Mouse (Mus musculus): ENCODE results near the gene Pnma3. TPM values are rescaled to one million over a fixed set of nuclear protein-coding genes. Genes with fewer than 3 reads are reported as not detected.
"Not testable (repeated sequence)": the region's sequence is repeated elsewhere in the genome, so short reads cannot be mapped to it uniquely, and the experiment has no call there.

Gene Pnma3
- polyA plus RNA-seq, 1 experiment from 2014 or later: not detected

- H3K9me3 ChIP-seq; H3K36me3 ChIP-seq; H3K4me3 ChIP-seq; H3K9ac ChIP-seq; ATAC-seq (ENCODE audit: extremely low read depth, insufficient number of reproducible peaks, low FRiP score, low TSS enrichment); H3K27ac ChIP-seq (replicated peaks); H3K27me3 ChIP-seq (replicated peaks); H3K4me1 ChIP-seq; H3K4me2 ChIP-seq: not testable (repeated sequence)
- WGBS: 75% methylated on average over 12 of the region's 13 CpGs
Observed at GRCm38 (mm10) chrX:73096941-73097508, 32.4 kb downstream of the Pnma3 start, which contains the start of gene Xlr3a. Gene Xlr3a, minus strand, starts transcription at chrX:73097095.

- not testable (repeated sequence) for H3K4me2 ChIP-seq; H3K4me1 ChIP-seq; H3K9me3 ChIP-seq; H3K27ac ChIP-seq (replicated peaks); H3K27me3 ChIP-seq (replicated peaks); H3K9ac ChIP-seq; ATAC-seq (ENCODE audit: extremely low read depth, insufficient number of reproducible peaks, low FRiP score, low TSS enrichment); H3K36me3 ChIP-seq; H3K4me3 ChIP-seq
- no CpG with 5 or more reads among the region's 7 CpGs for WGBS
Observed at GRCm38 (mm10) chrX:73116747-73117146, 52.2 kb downstream of the Pnma3 start, which contains the start of gene Gm14685. Gene Gm14685, plus strand, starts transcription at chrX:73117047.

Other genes with a start within 250 kb of the Pnma3 start
- 0.04 and 0.08 TPM in 2 replicates for gene Gabrq, start 239.6 kb upstream of the Pnma3 start, polyA plus RNA-seq (2015; fragmentation: Nextera tagmentation; extraction: Ambion mirVana)
- 48.3 and 52.2 TPM in 2 replicates for gene Cetn2, start 146.4 kb upstream of the Pnma3 start, polyA plus RNA-seq (2015; fragmentation: Nextera tagmentation; extraction: Ambion mirVana)
- gene Nsdhl, start 146.2 kb upstream of the Pnma3 start, polyA plus RNA-seq (2015; fragmentation: Nextera tagmentation; extraction: Ambion mirVana): 16.2 and 16.6 TPM in 2 replicates
- gene Zfp185, start 77.4 kb upstream of the Pnma3 start, polyA plus RNA-seq (2015; fragmentation: Nextera tagmentation; extraction: Ambion mirVana): 3.8 and 4.3 TPM in 2 replicates
- gene Pnma5, start 27.7 kb upstream of the Pnma3 start, polyA plus RNA-seq (2015; fragmentation: Nextera tagmentation; extraction: Ambion mirVana): 0.16 TPM in 1 of 2 replicates, not detected in the other
- gene Xlr4a, start 17.7 kb downstream of the Pnma3 start, polyA plus RNA-seq (2015; fragmentation: Nextera tagmentation; extraction: Ambion mirVana): 0.44 and 0.78 TPM in 2 replicates
- 1.2 and 1.4 TPM in 2 replicates for gene Xlr3a, start 32.3 kb downstream of the Pnma3 start, polyA plus RNA-seq (2015; fragmentation: Nextera tagmentation; extraction: Ambion mirVana)
- not detected in 2 replicates for gene Gm14685, start 52.3 kb downstream of the Pnma3 start, polyA plus RNA-seq (2015; fragmentation: Nextera tagmentation; extraction: Ambion mirVana)
- not detected in 2 replicates for gene Xlr5b, start 84.0 kb downstream of the Pnma3 start, polyA plus RNA-seq (2015; fragmentation: Nextera tagmentation; extraction: Ambion mirVana)
- gene DXBay18, start 84.7 kb downstream of the Pnma3 start, polyA plus RNA-seq (2015; fragmentation: Nextera tagmentation; extraction: Ambion mirVana): not detected in 2 replicates
- not detected in 2 replicates for gene Spin2d, start 112.2 kb downstream of the Pnma3 start, polyA plus RNA-seq (2015; fragmentation: Nextera tagmentation; extraction: Ambion mirVana)
- gene Xlr3b, start 127.4 kb downstream of the Pnma3 start, polyA plus RNA-seq (2015; fragmentation: Nextera tagmentation; extraction: Ambion mirVana): 4.5 and 7.1 TPM in 2 replicates
- 0.52 and 1.0 TPM in 2 replicates for gene Xlr4b, start 149.5 kb downstream of the Pnma3 start, polyA plus RNA-seq (2015; fragmentation: Nextera tagmentation; extraction: Ambion mirVana)
- 8.2 and 8.5 TPM in 2 replicates for gene F8a, start 163.5 kb downstream of the Pnma3 start, polyA plus RNA-seq (2015; fragmentation: Nextera tagmentation; extraction: Ambion mirVana)
- 0.27 TPM in 1 of 2 replicates, not detected in the other for gene Xlr4c, start 178.3 kb downstream of the Pnma3 start, polyA plus RNA-seq (2015; fragmentation: Nextera tagmentation; extraction: Ambion mirVana)
- gene Xlr3c, start 200.6 kb downstream of the Pnma3 start, polyA plus RNA-seq (2015; fragmentation: Nextera tagmentation; extraction: Ambion mirVana): not detected in 2 replicates
- not detected in 2 replicates for gene Xlr5a, start 228.2 kb downstream of the Pnma3 start, polyA plus RNA-seq (2015; fragmentation: Nextera tagmentation; extraction: Ambion mirVana)
- gene Xlr5c, start 228.2 kb downstream of the Pnma3 start, polyA plus RNA-seq (2015; fragmentation: Nextera tagmentation; extraction: Ambion mirVana): not detected in 2 replicates

All from heart, embryonic 13.5 days (tissue).